Mouse (Mus musculus) heart, postnatal 0 days (tissue): ENCODE data around the gene Ndufa4l2.

Source experiments
- CTCF ChIP-seq: IDR thresholded peaks from 2 replicates; pipeline ENCODE4 v1.5.1; 2016; ENCODE audit warnings: antibody characterized with exemption, control low read depth, low read depth
- EP300 ChIP-seq: IDR thresholded peaks from 2 replicates; pipeline ENCODE4 v1.6.1; 2016; ENCODE audit warnings: antibody characterized with exemption, low read depth

DNA sequence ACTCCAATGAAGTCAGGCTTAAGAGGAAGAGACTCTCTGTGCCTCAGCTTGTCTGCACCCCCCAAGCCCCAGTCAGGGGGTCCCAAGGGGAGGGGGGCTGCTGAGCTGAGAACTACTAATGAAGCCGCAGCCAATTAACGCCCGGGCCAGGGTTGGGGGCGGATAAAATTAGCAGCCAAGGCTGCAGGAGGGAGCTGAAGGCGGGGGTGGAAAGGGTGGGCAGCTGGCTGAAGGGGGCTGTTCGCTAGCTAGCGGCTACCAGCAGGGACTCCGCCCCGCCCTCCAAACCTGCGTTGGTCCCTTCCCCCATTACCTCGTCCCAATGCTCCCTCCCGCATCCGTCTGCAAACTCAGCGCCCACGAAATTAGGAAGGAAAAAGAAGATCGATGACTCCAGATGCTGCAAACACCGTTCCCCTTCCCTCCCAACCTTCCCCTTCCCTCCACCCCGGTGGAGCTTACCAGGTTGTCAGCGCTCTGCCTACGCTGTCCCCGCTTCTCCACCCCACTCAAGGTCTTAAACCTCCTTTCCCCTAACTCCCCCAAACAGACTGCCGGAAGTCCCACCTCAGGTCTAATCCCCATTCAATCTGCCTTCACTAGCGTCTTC lies 10.0 kb downstream of the Ndufa4l2 start:
- no peak for TF ChIP-seq CTCF
- no peak for TF ChIP-seq EP300
